Mouse (Mus musculus): ENCODE measurements around the gene Kcnj3.

- TF ChIP-seq CTCF (conservative IDR thresholded peaks at IDR 0.05; ENCODE audit: low read length) (no peak), POU5F1 (IDR thresholded peaks at IDR 0.05; ENCODE audit: borderline replicate concordance, low read length) (no peak), NANOG (IDR thresholded peaks at IDR 0.05; ENCODE audit: borderline replicate concordance, low read length) (no peak)
Observed at GRCm38 (mm10) chr2:55547612-55548011, 111.8 kb downstream of the Kcnj3 start.
